Mouse (Mus musculus) left cerebral cortex, adult 8-10 months (tissue): ENCODE measurements around the gene B3galt4. TPM values are rescaled to one million over a fixed set of nuclear protein-coding genes. Genes with fewer than 3 reads are reported as not detected.
A peak's percentile ranks its signal among the peaks of the same experiment; 100 is the strongest.

Experiments used
- DNase-seq, 2 experiments: peaks; one replicate each; pipeline ENCODE4 v3.0.0; 2022; ENCODE audit warnings: low spot score in 2 of 2
- total RNA-seq, 4 experiments: library from RNA; stranded (reverse); gene quantifications; 2 replicates each; pipeline ENCODE4 v1.2.4; 2022

Gene B3galt4
- total RNA-seq, 4 experiments from 2014 or later: 5.8 to 6.9 (median 6.2) TPM

DNA sequence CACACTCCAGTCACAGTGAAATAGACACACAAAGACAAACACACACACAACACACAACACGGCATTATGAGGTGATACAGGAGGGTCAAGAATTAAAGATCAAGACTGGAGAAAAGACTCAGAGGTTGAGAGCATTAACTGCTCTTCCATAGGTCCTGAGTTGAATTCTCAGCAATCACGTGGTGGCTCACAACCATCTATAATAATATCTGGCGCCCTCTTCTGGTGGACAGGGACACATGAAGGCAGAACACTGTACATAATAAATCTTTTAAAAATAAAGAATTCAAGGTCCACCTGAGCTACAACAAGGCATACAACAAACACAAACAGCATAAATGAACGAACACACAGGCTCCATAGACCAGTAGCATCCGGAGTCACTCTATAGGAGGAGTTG is 17.6 kb upstream of the B3galt4 start:
- DNase-seq: no peak

DNA sequence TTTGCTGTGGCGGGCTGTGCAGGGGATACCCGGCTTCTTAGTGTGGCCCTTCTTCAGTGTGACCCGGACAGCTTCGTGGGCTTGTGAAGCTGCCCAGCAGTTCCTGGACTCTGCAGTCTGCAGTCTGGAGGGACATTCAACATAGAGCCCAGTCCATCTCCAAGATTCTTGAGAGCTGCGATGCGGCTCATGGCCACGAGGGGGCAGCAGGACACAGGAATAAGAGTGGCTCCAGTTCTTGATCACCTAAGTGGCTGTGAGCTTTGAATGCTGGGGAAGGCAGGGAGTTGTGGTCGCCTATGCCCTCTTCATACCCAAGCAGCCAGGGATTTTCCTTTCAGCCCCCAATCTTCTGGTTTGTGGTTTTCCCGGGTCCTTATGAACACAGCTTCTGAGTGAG is 17.2 kb upstream of the B3galt4 start:
- peak in 1 of 2 experiments; percentile 70 for DNase-seq

DNA sequence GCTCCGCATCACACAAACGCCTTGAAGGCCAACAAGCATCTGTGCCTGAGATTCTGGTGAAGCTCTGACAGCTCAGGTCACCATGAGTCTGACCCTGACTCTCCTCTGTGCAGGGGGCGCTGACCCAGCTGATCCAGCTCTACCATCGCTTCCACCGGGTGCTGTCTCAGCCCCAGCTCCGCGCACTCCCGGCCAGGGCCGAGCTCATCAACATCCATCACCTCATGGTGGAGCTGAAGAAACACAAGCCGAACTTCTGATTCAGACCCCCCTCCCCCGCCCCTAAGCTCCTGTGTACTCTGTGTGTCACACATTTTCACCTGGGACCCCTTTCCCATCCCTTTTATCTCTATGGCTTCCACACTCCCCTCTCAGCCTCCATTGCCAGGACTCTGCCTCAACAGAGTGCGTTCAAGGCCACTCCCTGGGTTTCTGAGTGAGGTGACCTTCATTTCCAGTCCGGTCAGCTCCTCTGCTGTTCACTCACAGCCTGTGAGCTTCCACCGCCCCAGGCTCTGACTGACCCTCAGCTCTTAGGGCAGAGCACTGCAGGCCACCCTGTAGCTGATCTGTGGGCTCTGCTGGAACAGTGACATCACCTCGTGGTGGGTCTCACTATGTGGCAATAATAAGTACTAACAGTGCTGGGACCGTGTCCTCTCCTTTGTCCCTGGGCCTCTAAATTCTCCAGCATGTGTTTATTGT is 14.7 kb upstream of the B3galt4 start:
- no peak for DNase-seq

DNA sequence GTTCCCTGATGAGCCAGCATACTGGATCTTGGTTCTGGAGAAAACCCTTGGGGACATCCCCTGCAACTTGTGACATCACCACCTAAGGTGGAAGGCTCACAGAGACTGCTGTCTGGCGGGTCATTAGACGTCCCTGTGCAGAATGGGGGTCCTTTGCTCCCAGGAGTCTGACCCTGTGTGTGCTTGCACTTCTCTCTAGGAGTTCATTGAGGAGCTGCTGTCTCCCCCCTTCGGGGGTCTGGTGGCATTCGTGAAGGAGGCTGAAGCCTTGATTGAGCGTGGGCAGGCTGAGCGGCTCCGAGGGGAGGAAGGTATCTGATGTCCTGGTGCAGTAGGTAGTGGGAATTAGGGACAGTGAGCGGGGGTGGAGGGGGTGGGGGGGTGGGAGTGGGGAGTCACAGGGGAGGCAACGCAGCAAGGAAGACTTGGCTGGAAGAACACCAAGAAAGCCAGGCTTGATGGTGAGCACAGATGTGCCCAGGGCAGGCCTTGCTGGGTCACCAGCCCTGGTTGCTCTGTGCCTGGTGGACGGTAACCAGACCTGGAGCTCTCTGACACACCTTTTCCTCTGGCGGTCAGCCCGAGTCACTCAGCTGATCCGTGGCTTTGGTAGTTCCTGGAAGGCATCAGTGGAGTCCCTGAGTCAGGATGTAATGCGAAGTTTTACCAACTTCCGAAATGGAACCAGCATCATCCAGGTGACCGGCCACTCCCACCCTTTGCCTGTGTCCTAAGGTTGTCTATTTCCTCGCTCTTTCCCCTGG is 14.0 kb upstream of the B3galt4 start:
- no peak for DNase-seq

DNA sequence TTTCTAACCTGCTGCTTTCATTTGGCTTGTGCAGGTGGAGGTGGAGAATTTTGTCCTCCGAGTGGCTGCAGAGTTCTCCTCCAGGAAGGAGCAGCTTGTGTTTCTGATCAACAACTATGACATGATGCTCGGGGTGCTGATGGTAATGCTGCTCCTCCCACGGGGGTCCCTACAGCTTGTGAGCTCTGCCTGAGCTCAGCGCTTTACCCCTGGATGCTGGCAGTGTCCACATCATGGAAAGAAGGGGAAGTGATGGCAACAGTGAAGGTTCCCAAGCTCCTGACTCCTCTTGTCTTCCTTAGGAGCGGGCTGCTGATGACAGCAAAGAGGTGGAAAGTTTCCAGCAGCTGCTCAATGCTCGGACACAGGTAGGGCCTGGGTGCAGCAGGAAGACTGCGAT is 11.6 kb upstream of the B3galt4 start:
- no peak for DNase-seq

DNA sequence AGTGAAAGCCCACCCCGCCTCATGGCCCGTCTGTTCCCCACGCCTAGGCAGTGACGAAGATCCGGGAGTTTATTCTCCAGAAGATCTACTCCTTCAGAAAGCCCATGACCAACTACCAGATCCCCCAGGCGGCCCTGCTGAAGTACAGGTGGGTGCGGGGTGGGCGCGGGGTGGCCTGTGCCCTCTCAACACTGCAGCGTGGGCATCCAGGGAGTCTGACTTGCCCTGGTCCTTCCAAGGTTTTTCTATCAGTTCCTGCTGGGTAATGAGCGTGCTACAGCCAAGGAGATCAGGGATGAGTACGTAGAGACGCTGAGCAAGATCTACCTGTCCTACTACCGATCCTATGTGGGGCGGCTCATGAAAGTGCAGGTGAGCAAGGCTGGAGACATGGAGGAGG is 8.7 kb upstream of the B3galt4 start:
- DNase-seq: no peak

DNA sequence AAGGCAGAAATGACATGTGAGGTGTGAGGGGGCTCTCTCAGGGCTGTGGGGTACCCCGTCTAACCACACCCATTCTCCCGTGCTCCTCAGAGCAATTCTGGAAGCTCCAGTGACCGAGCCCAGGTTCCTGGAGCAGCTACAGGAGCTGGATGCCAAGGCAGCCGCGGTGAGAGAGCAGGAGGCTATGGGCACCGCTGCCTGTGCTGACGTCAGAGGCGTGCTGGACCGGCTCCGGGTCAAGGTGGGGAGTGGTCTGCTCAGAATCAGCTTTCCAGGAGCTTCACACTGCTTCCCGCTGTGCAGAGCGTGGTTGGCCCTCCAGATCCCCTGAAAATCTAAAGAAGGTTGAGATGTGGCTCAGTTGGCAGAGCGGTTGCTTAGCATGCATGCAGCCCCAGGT is 7.8 kb upstream of the B3galt4 start:
- DNase-seq: no peak

DNA sequence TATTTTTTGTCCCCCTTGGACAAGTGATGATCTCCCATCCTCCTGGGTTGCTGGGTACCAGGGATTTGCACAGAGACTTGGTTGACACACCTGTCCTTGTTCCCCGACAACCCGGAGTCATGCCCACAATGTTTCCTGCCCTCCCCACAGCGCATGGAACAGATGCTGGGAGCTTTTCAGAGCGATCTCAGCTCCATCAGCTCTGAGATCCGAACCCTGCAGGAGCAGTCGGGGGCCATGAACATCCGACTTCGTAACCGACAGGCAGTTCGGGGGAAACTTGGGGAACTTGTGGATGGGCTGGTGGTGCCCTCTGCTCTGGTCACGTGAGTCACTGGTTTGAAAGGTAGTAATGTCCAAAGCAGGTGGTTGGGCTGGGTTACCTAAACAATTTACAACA is 7.2 kb upstream of the B3galt4 start:
- DNase-seq: no peak

DNA sequence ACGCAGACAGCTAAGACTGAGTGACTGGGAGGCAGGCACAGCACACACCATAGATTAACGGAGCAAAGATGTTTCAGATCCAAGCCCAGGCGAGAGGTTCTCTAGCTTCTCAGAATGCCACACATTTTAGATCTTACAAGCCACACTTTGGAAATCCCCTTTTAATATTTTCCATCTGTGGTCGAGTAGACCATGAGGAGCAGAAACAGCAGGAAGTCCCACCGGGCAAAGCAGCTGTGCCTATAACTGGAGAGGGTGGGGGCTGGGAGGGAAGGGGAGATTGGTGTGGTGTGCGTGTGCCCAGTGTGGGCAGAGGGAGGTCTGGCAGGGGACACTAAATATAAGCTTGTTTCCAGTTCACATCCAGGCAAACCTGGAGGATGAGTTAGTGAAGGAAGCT is 6.2 kb upstream of the B3galt4 start:
- no peak for DNase-seq

DNA sequence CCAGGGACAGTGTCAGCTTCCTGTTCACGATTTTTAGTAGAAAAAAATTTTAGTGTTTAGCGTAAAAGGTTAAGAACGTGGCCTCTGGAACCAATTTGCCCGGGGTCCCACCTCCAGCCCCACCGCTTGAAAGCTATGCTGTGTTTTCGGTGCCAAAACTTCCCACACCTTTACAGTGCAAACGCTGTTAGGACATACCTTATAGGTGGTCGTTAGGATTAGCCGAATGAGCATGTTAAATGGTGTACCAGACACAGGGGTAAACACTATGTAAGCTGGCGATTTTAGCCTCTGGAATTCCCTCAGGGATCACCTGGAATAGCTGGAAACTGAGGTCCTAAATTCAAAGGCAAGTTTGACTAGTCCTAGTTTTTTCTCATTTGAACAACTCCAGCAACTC is 5.0 kb upstream of the B3galt4 start:
- DNase-seq: no peak

DNA sequence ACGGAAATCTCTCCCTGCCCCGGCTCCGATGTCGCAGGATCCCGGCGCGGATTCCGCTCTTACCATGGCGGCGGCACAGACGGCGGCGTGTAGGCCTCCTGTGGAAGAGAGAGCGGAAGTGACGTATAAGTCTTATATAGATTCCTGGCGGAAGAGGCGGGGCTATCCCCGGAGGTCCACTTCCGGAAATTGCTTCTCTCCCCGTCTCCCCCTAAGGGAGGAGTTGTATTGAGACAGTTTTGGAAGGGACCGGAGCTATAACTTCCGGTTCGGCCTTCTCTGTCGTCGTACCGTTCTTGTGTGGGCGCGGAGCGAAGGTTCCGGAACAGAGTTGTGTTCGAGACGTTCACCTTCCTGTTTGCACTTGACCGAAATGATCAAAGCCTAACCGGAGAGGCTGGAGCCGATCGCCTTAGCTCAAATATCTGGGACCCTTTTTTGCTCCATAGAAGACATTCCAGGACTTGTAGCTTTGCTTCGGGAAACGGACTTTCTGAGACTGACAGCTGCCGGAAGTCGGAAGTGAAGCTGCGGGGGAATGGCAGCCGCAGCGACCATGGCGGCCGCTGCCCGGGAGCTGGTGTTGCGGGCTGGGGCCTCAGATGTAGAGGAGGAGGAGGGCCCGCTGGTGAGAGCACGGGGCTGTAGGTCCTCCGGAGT is 4.4 kb upstream of the B3galt4 start, which contains the start of the genes Vps52 and Rps18:
Vps52 (plus strand) TSS at position 258 of the 660 bp plus-strand sequence.
Rps18 (minus strand) TSS at position 447 of the 660 bp plus-strand sequence.
- peak; percentile 92 to 97 for DNase-seq

DNA sequence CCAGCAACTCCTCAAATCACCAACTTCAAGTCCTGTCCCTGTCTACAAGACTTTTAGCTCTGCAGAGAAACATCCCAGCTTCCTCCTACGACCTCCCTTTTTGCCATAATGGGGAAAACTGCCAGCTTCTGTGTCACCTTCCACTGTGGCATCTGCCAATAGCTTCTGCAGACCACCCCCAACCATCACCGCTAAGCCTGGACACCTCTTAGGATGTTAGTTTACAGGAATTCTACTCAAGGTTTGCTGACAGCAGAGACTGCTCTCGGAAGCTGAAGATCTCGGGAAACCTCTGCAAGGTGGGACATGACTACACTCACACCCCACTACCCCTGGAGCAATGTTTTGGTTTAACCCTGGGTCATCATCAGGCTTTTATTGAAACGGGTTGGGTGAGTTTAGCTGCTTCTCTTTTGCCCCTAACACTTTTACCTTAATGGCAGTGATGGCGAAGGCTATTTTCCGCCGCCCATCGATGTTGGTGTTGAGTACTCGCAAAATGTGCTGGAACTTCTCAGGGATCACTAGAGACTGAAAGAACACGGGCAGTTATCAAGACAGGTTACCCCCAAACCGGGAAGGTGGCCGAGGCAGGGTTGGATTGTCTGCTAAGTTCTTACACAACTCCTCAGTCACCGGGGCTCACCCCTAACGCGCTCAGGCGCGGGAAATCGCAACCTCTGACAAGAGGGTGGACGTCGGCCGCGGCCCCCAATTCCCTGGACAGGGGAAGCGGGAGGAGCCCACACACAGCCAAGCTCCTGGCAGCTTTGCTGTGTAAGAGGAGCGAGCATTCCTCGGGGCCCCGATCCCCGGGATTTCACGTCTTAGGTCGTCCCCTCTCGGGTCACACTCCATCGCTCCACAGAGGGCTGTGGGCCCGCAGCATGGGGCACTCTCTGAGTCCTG is 3.6 kb upstream of the B3galt4 start:
- no peak for DNase-seq

DNA sequence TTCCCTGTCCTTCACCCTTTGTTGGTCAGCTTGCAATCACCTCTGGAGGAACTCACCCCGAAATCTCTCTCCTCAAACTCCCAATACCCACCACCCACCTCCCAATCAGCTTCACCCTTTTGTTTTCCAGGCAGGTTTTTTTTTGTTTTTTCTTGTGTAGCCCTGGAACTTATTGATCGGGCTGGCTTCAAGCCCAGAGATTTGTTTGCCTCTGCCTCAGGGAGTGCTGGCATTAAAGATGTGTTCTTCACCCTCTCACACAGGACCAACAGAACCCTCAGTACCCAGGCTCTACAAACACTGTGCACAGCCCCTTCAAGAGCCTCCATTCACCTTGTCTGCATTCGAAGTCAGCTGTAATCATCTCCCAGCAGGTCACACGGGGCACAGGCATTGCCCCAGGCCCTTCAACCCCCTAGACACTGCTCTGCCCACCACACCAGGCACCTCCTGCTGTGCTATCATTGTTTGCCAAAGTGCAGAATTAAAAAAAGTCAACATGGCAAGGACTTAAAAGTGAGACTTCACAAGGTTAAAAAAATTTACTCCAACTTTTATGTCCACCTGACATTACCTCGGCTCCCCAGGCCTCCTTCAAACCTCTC is 2.8 kb upstream of the B3galt4 start:
- peak in 1 of 2 experiments; percentile 4 for DNase-seq

DNA sequence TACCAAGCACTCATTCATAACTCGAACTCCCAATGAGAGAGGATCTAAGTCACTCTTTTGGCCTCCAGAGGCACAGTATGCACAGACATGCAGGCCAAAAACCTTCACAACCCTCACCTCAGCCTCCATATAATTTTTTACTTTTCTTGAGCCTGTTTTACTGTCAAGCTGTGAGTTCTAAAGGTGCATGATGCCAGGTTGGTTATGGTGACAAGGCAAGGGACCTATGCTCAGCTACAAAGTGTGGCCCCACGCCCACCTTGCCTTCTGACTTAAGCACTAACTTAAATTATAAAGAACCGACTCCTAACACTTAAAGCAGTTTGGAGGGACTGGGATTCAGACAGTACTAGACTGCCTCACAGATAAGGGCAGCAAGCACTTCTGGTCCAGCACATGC is 2.0 kb upstream of the B3galt4 start:
- DNase-seq: no peak

DNA sequence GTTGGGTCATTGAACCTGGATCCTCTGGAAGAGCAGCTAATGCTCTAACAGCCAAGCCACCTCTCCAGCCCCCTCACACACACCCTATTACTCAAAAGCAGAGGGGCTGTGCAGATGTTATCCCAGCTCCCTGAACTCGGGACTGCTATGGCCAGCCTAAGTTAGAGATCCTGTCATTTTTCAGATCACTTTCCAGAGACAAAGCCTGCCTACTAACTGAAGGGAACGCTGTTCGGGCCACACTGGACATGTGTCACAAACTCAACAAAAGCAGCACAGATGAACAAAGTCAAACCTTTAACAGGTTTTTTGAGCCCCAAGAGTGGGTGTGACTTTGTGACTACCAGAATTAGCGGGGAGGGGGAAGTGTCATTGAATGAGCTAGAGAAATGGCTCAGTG is 1.6 kb upstream of the B3galt4 start:
- DNase-seq: peak in 1 of 2 experiments; percentile 5

DNA sequence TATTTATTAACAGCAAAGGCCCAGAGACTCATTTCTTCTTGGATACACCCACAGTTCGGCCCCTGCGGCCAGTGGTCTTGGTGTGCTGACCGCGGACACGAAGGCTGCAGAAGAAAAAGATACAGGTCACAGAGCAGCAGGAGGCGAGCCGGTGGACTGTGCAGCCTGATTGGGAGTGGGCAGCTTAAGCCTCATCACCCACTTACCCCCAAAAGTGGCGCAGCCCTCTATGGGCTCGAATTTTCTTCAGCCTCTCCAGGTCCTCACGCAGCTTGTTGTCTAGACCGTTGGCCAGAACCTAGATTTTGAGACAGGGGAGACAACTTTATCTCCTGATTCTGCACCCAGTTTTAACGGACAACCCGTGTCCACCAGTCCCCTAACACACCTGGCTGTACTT is 727 bp upstream of the B3galt4 start:
- peak in 1 of 2 experiments; percentile 12 for DNase-seq

DNA sequence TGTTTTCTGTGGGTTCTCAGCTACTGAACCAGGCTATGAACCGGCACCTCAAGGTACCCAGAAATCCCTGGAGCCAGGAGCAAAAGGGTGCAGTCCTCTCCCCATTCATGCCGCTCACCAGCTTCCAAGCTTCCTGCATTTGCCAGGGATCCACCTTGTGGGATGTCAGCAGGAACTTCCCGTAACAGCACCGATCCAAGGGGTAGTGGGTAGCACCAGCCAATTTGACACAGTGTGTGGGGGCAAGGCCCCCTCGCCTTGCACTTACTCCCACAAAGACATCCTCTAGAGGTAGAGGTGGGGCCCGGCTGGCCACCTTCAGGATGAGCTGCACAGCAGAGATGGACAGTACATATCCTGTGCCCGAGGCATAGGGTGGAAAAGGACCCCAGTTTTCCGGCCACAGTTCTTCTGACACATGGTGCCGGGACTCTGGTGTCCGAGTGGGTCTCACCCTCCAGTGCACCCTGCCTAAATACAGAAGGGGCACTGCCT is 1.1 kb downstream of the B3galt4 start:
- no peak for DNase-seq

DNA sequence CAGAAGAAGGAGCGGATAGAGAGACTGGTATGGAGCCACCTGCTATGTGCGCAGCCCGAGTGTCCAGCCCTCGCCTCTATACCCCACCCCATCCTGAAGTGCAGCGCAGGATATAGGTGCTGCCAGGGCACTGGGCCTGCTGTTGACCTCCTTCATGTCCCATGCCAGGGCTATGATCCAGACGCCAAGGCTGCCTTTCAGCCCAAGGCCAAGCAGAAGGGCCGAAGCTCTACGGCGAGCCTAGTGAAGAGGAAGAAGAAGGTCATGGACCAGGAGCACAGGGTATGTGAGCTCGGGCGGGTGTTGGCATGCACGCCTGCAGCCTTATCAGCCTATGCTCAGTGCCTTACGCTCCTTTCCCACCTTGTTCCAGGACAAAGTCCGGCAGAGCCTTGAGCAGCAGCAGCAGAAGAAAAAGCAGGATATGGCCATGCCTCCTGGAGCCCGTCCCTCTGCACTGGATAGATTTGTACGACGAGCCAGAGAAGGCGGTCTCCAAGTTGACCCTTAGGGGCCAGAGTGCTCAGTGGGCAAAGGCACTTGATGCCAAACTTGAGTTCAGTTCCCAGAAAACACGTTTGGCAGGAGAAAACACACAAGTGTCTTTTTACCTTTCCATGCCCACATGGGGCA is 2.3 kb downstream of the B3galt4 start:
- DNase-seq: no peak

DNA sequence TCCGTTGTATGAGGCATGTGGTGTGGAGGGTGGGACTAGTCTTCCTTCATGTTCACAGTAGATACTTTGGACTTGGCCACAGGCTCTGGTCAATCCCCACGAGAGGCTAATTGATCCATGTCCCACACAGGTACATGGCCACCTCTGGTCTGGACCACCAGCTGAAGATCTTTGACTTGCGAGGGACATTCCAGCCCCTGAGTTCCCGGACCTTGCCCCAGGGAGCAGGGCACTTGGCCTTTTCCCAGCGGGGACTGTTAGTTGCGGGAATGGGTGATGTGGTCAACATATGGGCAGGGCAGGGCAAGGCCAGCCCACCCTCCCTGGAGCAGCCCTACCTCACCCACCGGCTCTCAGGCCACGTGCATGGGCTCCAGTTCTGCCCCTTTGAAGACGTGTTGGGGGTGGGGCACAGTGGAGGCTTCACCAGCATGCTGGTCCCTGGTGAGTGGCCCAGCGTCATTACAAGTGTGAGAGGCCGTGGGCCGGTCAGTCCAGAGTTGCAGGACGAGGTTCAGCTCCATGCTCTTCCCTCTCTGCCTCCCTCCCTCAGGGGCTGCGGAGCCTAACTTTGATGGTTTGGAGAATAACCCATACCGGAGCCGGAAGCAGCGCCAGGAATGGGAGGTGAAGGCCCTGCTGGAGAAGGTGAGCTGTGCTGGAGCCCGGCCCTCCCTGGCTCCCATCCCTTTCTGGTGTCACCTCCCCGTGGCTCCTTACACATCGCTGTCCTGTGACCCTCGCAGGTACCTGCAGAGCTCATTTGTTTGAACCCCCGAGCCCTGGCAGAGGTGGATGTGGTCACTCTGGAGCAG is 3.0 kb downstream of the B3galt4 start:
- no peak for DNase-seq
